Mouse (Mus musculus) MEL (cell line): ENCODE data around the gene Map4. TPM values are rescaled to one million over a fixed set of nuclear protein-coding genes. Genes with fewer than 3 reads are reported as not detected.

Experiments
- DNase-seq: peaks from one replicate; pipeline ENCODE4 v3.0.0; 2011; ENCODE audit warnings: low read depth, low spot score
- H3K27ac ChIP-seq: 2 replicates; pipeline ENCODE4 v1.5.1; 2012; ENCODE audit warnings: low read depth, mild to moderate bottlenecking, control low read depth, low read length, moderate library complexity; ENCODE audit not compliant: control insufficient read depth
- H3K27me3 ChIP-seq, 2 experiments: fragments of 150-350 bp in 1 of 2; sonication (generic) in 1 of 2; 2 replicates each; pipeline ENCODE4 v1.6.1; 2012; ENCODE audit warnings: low read length in 2 of 2, mild to moderate bottlenecking in 2 of 2, improper control_type of control experiment in 1 of 2, moderate library complexity in 1 of 2; ENCODE audit not compliant: insufficient read depth in 2 of 2, control insufficient read depth in 1 of 2
- H3K36me3 ChIP-seq, 2 experiments: 2 replicates each; pipeline ENCODE4 v1.6.1; 2012 to 2014; ENCODE audit warnings: low read length in 2 of 2, improper control_type of control experiment in 1 of 2, inconsistent platforms in 1 of 2, mild to moderate bottlenecking in 1 of 2; ENCODE audit not compliant: insufficient read depth in 2 of 2, control insufficient read depth in 1 of 2
- H3K4me1 ChIP-seq, 2 experiments: fragments of 150-350 bp in 1 of 2; sonication (generic) in 1 of 2; 2 replicates each; pipeline ENCODE4 v1.6.1; 2012; ENCODE audit warnings: low read length in 2 of 2, improper control_type of control experiment in 1 of 2, mild to moderate bottlenecking in 1 of 2; ENCODE audit not compliant: insufficient read depth in 2 of 2, control insufficient read depth in 1 of 2
- H3K4me3 ChIP-seq, 2 experiments: fragments of 150-350 bp in 1 of 2; sonication (generic) in 1 of 2; 2 replicates each; pipeline ENCODE4 v1.5.1; 2012; ENCODE audit warnings: low read depth in 2 of 2, low read length in 2 of 2, mild to moderate bottlenecking in 2 of 2, moderate library complexity in 2 of 2, control low read depth in 1 of 2, improper control_type of control experiment in 1 of 2; ENCODE audit not compliant: control insufficient read depth in 1 of 2, insufficient read depth in 1 of 2
- H3K79me2 ChIP-seq: 2 replicates; pipeline ENCODE4 v1.6.1; 2012; ENCODE audit warnings: mild to moderate bottlenecking, low read length, moderate library complexity; ENCODE audit not compliant: control insufficient read depth, poor library complexity, insufficient read depth
- H3K9ac ChIP-seq: 2 replicates; pipeline ENCODE4 v1.6.1; 2012; ENCODE audit warnings: low read depth, mild to moderate bottlenecking, control low read depth, low read length, moderate library complexity; ENCODE audit not compliant: control insufficient read depth, poor library complexity, severe bottlenecking
- H3K9me3 ChIP-seq: fragments of 150-350 bp; sonication (generic); replicated peaks from 2 replicates; pipeline ENCODE4 v1.6.1; 2012; ENCODE audit warnings: mild to moderate bottlenecking, low read length, improper control_type of control experiment, moderate library complexity; ENCODE audit not compliant: insufficient read depth
- BHLHE40 ChIP-seq: IDR thresholded peaks from 2 replicates; pipeline ENCODE4 v1.6.1; 2012; ENCODE audit warnings: low read depth, mild to moderate bottlenecking, inconsistent platforms, low read length, improper control_type of control experiment, borderline replicate concordance
- CHD1 ChIP-seq: IDR thresholded peaks from 2 replicates; pipeline ENCODE4 v1.6.1; 2012; ENCODE audit warnings: low read depth, mild to moderate bottlenecking, inconsistent platforms, low read length, improper control_type of control experiment
- CHD2 ChIP-seq: IDR thresholded peaks from 2 replicates; pipeline ENCODE4 v1.6.1; 2011; ENCODE audit warnings: low read length, improper control_type of control experiment
- ELF1 ChIP-seq: IDR thresholded peaks from 2 replicates; pipeline ENCODE4 v1.6.1; 2014; ENCODE audit warnings: low read depth, mild to moderate bottlenecking, inconsistent platforms, low read length, improper control_type of control experiment, moderate library complexity
- EP300 ChIP-seq, 2 experiments: IDR thresholded peaks; 2 replicates each; pipeline ENCODE4 v1.6.1; 2011; ENCODE audit warnings: improper control_type of control experiment in 2 of 2, low read length in 2 of 2, low read depth in 1 of 2, mild to moderate bottlenecking in 1 of 2
- ETS1 ChIP-seq: IDR thresholded peaks from 2 replicates; pipeline ENCODE4 v1.6.1; 2012; ENCODE audit warnings: low read depth, mild to moderate bottlenecking, inconsistent platforms, low read length, improper control_type of control experiment, moderate library complexity
- GATA1 ChIP-seq: IDR thresholded peaks from 2 replicates; pipeline ENCODE4 v1.6.1; 2011; ENCODE audit warnings: low read depth, low read length, improper control_type of control experiment
- JUND ChIP-seq: IDR thresholded peaks from 2 replicates; pipeline ENCODE4 v1.6.1; 2011; ENCODE audit warnings: low read depth, mild to moderate bottlenecking, improper control_type of control experiment, low read length
- KAT2A ChIP-seq: conservative IDR thresholded peaks from 2 replicates; pipeline ENCODE4 v1.6.1; 2012; ENCODE audit warnings: low read depth, low read length, improper control_type of control experiment, inconsistent platforms
- MAFK ChIP-seq: IDR thresholded peaks from 2 replicates; pipeline ENCODE4 v1.6.1; 2011; ENCODE audit warnings: low read depth, mild to moderate bottlenecking, low read length, improper control_type of control experiment, borderline replicate concordance
- MAX ChIP-seq: IDR thresholded peaks from 2 replicates; pipeline ENCODE4 v1.6.1; 2011; ENCODE audit warnings: low read length, improper control_type of control experiment
- MEF2A ChIP-seq: IDR thresholded peaks from 2 replicates; pipeline ENCODE4 v1.6.1; 2014; ENCODE audit warnings: low read depth, mild to moderate bottlenecking, inconsistent platforms, low read length, improper control_type of control experiment; ENCODE audit not compliant: poor library complexity, insufficient replicate concordance, severe bottlenecking; ENCODE audit errors: extremely low read depth
- MYB ChIP-seq: IDR thresholded peaks from 2 replicates; pipeline ENCODE4 v1.6.1; 2011; ENCODE audit warnings: mild to moderate bottlenecking, low read depth, low read length, improper control_type of control experiment
- MYC ChIP-seq: IDR thresholded peaks from 2 replicates; pipeline ENCODE4 v1.6.1; 2011; ENCODE audit warnings: low read depth, mild to moderate bottlenecking, low read length, improper control_type of control experiment, moderate library complexity
- NELFE ChIP-seq: IDR thresholded peaks from 2 replicates; pipeline ENCODE4 v1.6.1; 2011; ENCODE audit warnings: low read depth, low read length, improper control_type of control experiment
- NRF1 ChIP-seq: IDR thresholded peaks from 2 replicates; pipeline ENCODE4 v1.6.1; 2014; ENCODE audit warnings: low read depth, mild to moderate bottlenecking, inconsistent platforms, low read length, improper control_type of control experiment, moderate library complexity; ENCODE audit not compliant: poor library complexity, insufficient read depth, severe bottlenecking
- POLR2AphosphoS5 ChIP-seq: IDR thresholded peaks from 2 replicates; pipeline ENCODE4 v1.6.1; 2012; ENCODE audit warnings: low read depth, borderline replicate concordance, mild to moderate bottlenecking, inconsistent platforms, low read length, moderate library complexity, mixed read lengths
- RCOR1 ChIP-seq: IDR thresholded peaks from 2 replicates; pipeline ENCODE4 v1.6.1; 2012; ENCODE audit warnings: low read depth, mild to moderate bottlenecking, inconsistent platforms, low read length, improper control_type of control experiment
- SIN3A ChIP-seq: IDR thresholded peaks from 2 replicates; pipeline ENCODE4 v1.6.1; 2012; ENCODE audit warnings: low read length, improper control_type of control experiment, inconsistent platforms
- TAL1 ChIP-seq: IDR thresholded peaks from 2 replicates; pipeline ENCODE4 v1.6.1; 2012; ENCODE audit warnings: mild to moderate bottlenecking, inconsistent platforms, low read length, moderate library complexity, mixed read lengths
- TCF12 ChIP-seq: IDR thresholded peaks from 2 replicates; pipeline ENCODE4 v1.6.1; 2014; ENCODE audit warnings: low read depth, mild to moderate bottlenecking, inconsistent platforms, low read length, improper control_type of control experiment, moderate library complexity
- UBTF ChIP-seq: IDR thresholded peaks from 2 replicates; pipeline ENCODE4 v1.6.1; 2012; ENCODE audit warnings: low read depth, mild to moderate bottlenecking, inconsistent platforms, low read length, improper control_type of control experiment, moderate library complexity, borderline replicate concordance; ENCODE audit not compliant: insufficient read depth
- USF2 ChIP-seq, 2 experiments: IDR thresholded peaks; 2 replicates each; pipeline ENCODE4 v1.6.1; 2011 to 2012; ENCODE audit warnings: improper control_type of control experiment in 2 of 2, low read length in 2 of 2, borderline replicate concordance in 1 of 2, inconsistent platforms in 1 of 2, low read depth in 1 of 2, mild to moderate bottlenecking in 1 of 2; ENCODE audit not compliant: insufficient read depth in 1 of 2
- ZMIZ1 ChIP-seq: IDR thresholded peaks from 2 replicates; pipeline ENCODE4 v1.6.1; 2012; ENCODE audit warnings: low read depth, mild to moderate bottlenecking, inconsistent platforms, low read length, improper control_type of control experiment, moderate library complexity
- polyA plus RNA-seq, 2 experiments: library from polyadenylated mRNA; stranded (reverse) in 1 of 2; unstranded in 1 of 2; fragments of >175 nt in 1 of 2; fragments of >200 nt in 1 of 2; gene quantifications; 2 replicates each; pipeline versions ENCODE4 v1.2.1 to v1.2.4; 2012; ENCODE audit warnings: low replicate concordance in 2 of 2, low read depth in 1 of 2; ENCODE audit not compliant: insufficient read length in 2 of 2, insufficient read depth in 1 of 2, missing spikeins in 1 of 2
- total RNA-seq: library from RNA; depleted of rRNA; stranded (reverse); fragments of 300-350 nt; gene quantifications from 2 replicates; pipeline ENCODE4 v1.2.3, GENCODE M21; 2012

The Map4 gene
- total and polyA plus RNA-seq, 3 experiments, result 14.5 to 47.8 TPM; not detected in 1

DNA sequence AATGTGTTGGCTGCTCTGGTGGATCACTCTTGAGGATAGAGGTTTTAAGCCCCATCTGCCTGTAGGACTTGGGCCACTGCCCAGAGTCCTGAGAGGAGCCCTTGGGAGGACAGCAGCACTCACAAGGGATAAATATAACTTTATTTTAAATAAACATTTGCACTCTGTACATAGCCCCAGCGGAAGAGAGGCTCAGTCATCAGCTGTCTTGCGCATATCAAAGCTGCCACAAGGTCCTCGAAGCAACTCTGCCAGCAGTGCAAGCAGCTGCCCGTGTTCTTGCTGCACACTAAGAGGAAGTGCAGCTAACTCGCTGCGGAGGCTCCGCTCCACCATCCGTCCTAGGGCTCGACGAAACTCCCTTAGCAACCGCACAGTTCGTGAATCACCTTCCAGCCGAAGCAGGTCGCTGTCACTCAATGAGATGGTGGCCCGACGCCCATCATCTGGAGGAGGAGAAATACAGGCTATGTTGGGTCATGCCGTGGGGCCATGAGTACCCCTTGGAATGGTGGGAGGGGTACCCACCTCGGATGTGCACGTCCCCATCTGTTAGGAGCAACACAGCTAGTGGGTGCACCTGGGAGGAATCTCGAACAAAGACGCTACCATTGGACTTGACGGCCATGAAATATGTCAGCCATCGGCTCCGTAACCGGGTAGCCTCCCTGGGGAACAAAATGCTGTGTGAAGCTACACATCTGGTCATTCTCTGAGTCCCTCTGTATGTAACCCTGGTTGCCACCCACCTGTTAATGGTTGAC lies 153.1 kb downstream of the Map4 start:
- H3K9ac ChIP-seq, result no peak overlapping the region
- H3K27ac ChIP-seq, result no peak overlapping the region
- H3K36me3 ChIP-seq, result peaks cover 0 to 6% of the 10 kb centered on the region in 2 experiments; a peak in 1 of 4 replicates
- DNase-seq, result no peak
- no peaks in the 10 kb centered on the region for H3K27me3 ChIP-seq
- H3K79me2 ChIP-seq, result no peaks in the 10 kb centered on the region
- no peaks in the 10 kb centered on the region for H3K9me3 ChIP-seq
- H3K4me3 ChIP-seq, result no peak overlapping the region
- H3K4me1 ChIP-seq, result no peaks in the 10 kb centered on the region
- TF ChIP-seq MYB, result no peak
- TF ChIP-seq ETS1, result no peak
- TF ChIP-seq USF2 (IDR thresholded peaks at IDR 0.05; ENCODE audit: borderline replicate concordance in 1 of 2, insufficient read depth in 1 of 2, low read depth in 1 of 2, low read length in 2 of 2), result no peak
- TF ChIP-seq POLR2AphosphoS5, result no peak
- no peak for TF ChIP-seq NELFE
- TF ChIP-seq ELF1, result no peak
- TF ChIP-seq MAFK, result no peak

DNA sequence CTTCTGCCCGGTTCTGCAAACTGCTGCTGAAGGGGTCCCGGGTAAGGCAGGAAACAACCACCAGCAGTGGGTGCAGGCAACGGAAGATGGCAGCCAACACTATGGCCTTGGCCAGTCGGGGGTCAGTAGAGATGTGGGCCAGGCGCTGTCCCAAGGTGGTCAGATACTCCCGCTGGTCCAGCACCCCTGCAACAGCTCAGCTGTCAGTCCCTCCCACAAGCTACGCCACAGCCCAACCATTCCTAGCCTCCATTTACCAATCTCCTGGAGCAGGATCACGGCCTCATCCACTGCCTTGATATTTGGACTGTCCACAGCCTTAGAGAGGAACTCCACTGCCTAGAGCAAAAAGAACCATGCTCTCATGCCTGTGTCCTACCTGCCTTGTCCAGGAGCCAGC lies 154.4 kb downstream of the Map4 start:
- Histone ChIP-seq H3K79me2 (no peaks in the 10 kb centered on the region), H3K9ac (no peak overlapping the region), H3K4me3 (no peak overlapping the region), H3K4me1 (no peaks in the 10 kb centered on the region), H3K36me3 (peaks cover 0 to 9% of the 10 kb centered on the region in 2 experiments; a peak in 2 of 4 replicates), H3K27me3 (no peaks in the 10 kb centered on the region), H3K9me3 (no peaks in the 10 kb centered on the region), H3K27ac (no peak overlapping the region)
- no peak for DNase-seq
- TF ChIP-seq CHD1, result no peak
- TF ChIP-seq BHLHE40, result no peak
- no peak for TF ChIP-seq ETS1
- no peak for TF ChIP-seq CHD2
- no peak for TF ChIP-seq EP300 (IDR thresholded peaks at IDR 0.05; ENCODE audit: low read depth in 1 of 2, low read length in 2 of 2)
- TF ChIP-seq MAX, result no peak
- TF ChIP-seq ZMIZ1, result no peak
- TF ChIP-seq MYC, result no peak
- TF ChIP-seq JUND, result no peak
- TF ChIP-seq NRF1, result no peak
- TF ChIP-seq MAFK, result no peak
- TF ChIP-seq TAL1, result no peak
- no peak for TF ChIP-seq KAT2A
- no peak for TF ChIP-seq TCF12
- TF ChIP-seq SIN3A, result no peak
- no peak for TF ChIP-seq MEF2A
- no peak for TF ChIP-seq UBTF
- TF ChIP-seq RCOR1, result no peak
- no peak for TF ChIP-seq GATA1
- TF ChIP-seq ELF1, result no peak
